Mouse (Mus musculus) megakaryocyte, embryonic 14.5 days (primary cell): ENCODE data around the gene Lgals3.

Experiments used
- FLI1 ChIP-seq: IDR thresholded peaks from 2 replicates; pipeline ENCODE4 v1.6.1; 2012; ENCODE audit warnings: low read length, inconsistent platforms, mixed read lengths
- GATA1 ChIP-seq: IDR thresholded peaks from 3 replicates; pipeline ENCODE4 v1.6.1; 2012; ENCODE audit warnings: mixed read lengths, low read length, inconsistent platforms, borderline replicate concordance

GRCm38 (mm10) chr14:47354111-47354577 is 13.4 kb upstream of the Lgals3 start:
- TF ChIP-seq GATA1 (no peak), FLI1 (no peak)
